Mouse (Mus musculus) neural tube, embryonic 13.5 days (tissue): ENCODE results near the gene Pts. TPM values are rescaled to one million over a fixed set of nuclear protein-coding genes. Genes with fewer than 3 reads are reported as not detected.

ENCODE experiments used
- ATAC-seq: fragments of 200-750 bp; cut with Nextera tagmentation; 2 replicates; pipeline ENCODE4 v1.8.0; 2017; ENCODE audit warnings: low read depth, mild to moderate bottlenecking, moderate TSS enrichment, moderate library complexity
- H3K27ac ChIP-seq: fragments of 300-500 bp; sonication (generic); replicated peaks from 2 replicates; pipeline ENCODE4 v1.5.1; 2015; ENCODE audit warnings: moderate library complexity, mild to moderate bottlenecking, inconsistent platforms
- H3K27me3 ChIP-seq: fragments of 300-500 bp; sonication (generic); 2 replicates; pipeline ENCODE4 v1.6.1; 2015; ENCODE audit warnings: mild to moderate bottlenecking, inconsistent platforms
- H3K36me3 ChIP-seq: fragments of 300-500 bp; sonication (generic); 2 replicates; pipeline ENCODE4 v1.6.1; 2015; ENCODE audit warnings: mild to moderate bottlenecking, inconsistent platforms
- H3K4me1 ChIP-seq: fragments of 300-500 bp; sonication (generic); replicated peaks from 2 replicates; pipeline ENCODE4 v1.6.1; 2015; ENCODE audit warnings: inconsistent platforms
- H3K4me2 ChIP-seq: fragments of 300-500 bp; sonication (generic); 2 replicates; pipeline ENCODE4 v1.6.1; 2015; ENCODE audit warnings: inconsistent platforms, mild to moderate bottlenecking, moderate library complexity
- H3K4me3 ChIP-seq: fragments of 300-500 bp; sonication (generic); 2 replicates; pipeline ENCODE4 v1.5.1; 2015; ENCODE audit warnings: mild to moderate bottlenecking, inconsistent platforms
- H3K9ac ChIP-seq: fragments of 300-500 bp; sonication (generic); 2 replicates; pipeline ENCODE4 v1.6.1; 2015; ENCODE audit warnings: moderate library complexity, mild to moderate bottlenecking, inconsistent platforms
- H3K9me3 ChIP-seq: fragments of 300-500 bp; sonication (generic); 2 replicates; pipeline ENCODE4 v1.6.1; 2016; ENCODE audit warnings: inconsistent platforms
- WGBS: fragments of 180-500 bp; shearing (Covaris S2); methylation state at CpG from one replicate; pipeline ENCODE4 v1.1.7; 2015; 5-methylcytosine and 5-hydroxymethylcytosine counted together
- polyA plus RNA-seq: library from polyadenylated mRNA; unstranded; fragments of >200 nt; fragmentation: Nextera tagmentation; extraction: Ambion mirVana; gene quantifications from 2 replicates; pipeline ENCODE4 v1.2.1, GENCODE M21; 2015

Pts gene
- polyA plus RNA-seq, result 104 and 128 TPM in 2 replicates

GRCm38 (mm10) chr9:50528293-50528892, at the start of gene Pts:
TSS of gene Pts (minus strand) at chr9:50528724.
- WGBS, result under 1% methylated on average over 54 of the region's 54 CpGs
- H3K9me3 ChIP-seq, result no peaks in the 10 kb centered on the region
- peak within 1 kb of the TSS; percentile 80 for H3K27ac ChIP-seq
- peaks cover 17% of the 10 kb centered on the region for H3K4me1 ChIP-seq
- peak within 1 kb of the TSS; percentile 62 for H3K4me3 ChIP-seq
- peak; percentile 99 for ATAC-seq
- peak within 1 kb of the TSS; percentile 68 for H3K4me2 ChIP-seq
- peaks cover 9% of the 10 kb centered on the region; the same call in 1 of the 2 replicates for H3K36me3 ChIP-seq
- H3K27me3 ChIP-seq, result no peaks in the 10 kb centered on the region
- peak within 1 kb of the TSS; percentile 75 for H3K9ac ChIP-seq

GRCm38 (mm10) chr9:50569599-50570525, 41.3 kb upstream of the Pts start:
- Histone ChIP-seq H3K4me3 (no peak overlapping the region), H3K4me2 (no peak overlapping the region), H3K27me3 (no peaks in the 10 kb centered on the region), H3K4me1 (no peaks in the 10 kb centered on the region), H3K9me3 (no peaks in the 10 kb centered on the region), H3K9ac (no peak overlapping the region), H3K27ac (no peak overlapping the region), H3K36me3 (no peaks in the 10 kb centered on the region)
- no peak for ATAC-seq
- 81% methylated on average over 10 of the region's 10 CpGs for WGBS

GRCm38 (mm10) chr9:50567881-50568280, 39.4 kb upstream of the Pts start:
- Histone ChIP-seq H3K36me3 (no peaks in the 10 kb centered on the region), H3K27ac (no peak overlapping the region), H3K9ac (no peak overlapping the region), H3K27me3 (no peaks in the 10 kb centered on the region), H3K4me3 (no peak overlapping the region), H3K9me3 (no peaks in the 10 kb centered on the region), H3K4me2 (no peak overlapping the region), H3K4me1 (no peaks in the 10 kb centered on the region)
- 91% methylated on average over 2 of the region's 2 CpGs for WGBS
- ATAC-seq, result no peak

DNA sequence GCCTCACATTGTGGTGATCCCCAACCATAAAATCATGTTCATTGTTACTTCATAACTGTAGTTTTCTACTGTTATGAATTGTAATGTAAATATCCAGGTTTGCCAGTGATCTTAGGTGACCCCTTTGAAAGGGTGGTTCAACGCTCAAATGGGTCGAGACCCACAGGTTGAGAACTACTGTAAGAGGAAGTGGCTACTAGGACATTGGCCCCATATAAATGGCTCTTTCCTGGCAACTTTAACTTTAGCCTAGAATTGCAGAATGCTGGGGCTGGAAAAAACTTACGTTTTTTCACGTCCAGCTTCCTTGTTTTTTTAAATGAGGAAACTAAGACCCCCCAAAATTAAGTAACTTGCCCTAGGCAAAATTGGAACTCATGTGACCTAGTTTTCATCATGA, 38.8 kb upstream of the Pts start:
- Histone ChIP-seq H3K4me2 (no peak overlapping the region), H3K4me1 (no peaks in the 10 kb centered on the region), H3K4me3 (no peak overlapping the region), H3K36me3 (no peaks in the 10 kb centered on the region), H3K27ac (no peak overlapping the region), H3K9me3 (no peaks in the 10 kb centered on the region), H3K27me3 (no peaks in the 10 kb centered on the region), H3K9ac (no peak overlapping the region)
- 92% methylated on average over 4 of the region's 4 CpGs for WGBS
- no peak for ATAC-seq

GRCm38 (mm10) chr9:50565940-50566339, 37.4 kb upstream of the Pts start:
- WGBS, result 82% methylated on average over 4 of the region's 4 CpGs
- no peaks in the 10 kb centered on the region for H3K36me3 ChIP-seq
- H3K27ac ChIP-seq, result no peak overlapping the region
- no peak overlapping the region for H3K9ac ChIP-seq
- no peak overlapping the region for H3K4me2 ChIP-seq
- no peak for ATAC-seq
- no peaks in the 10 kb centered on the region for H3K4me1 ChIP-seq
- 0 out of 2 replicates have a peak, but pooled peaks cover 5% of the 10 kb centered on the region for H3K9me3 ChIP-seq
- no peaks in the 10 kb centered on the region for H3K27me3 ChIP-seq
- no peak overlapping the region for H3K4me3 ChIP-seq

GRCm38 (mm10) chr9:50565173-50565572, 36.6 kb upstream of the Pts start:
- Histone ChIP-seq H3K4me1 (no peaks in the 10 kb centered on the region), H3K27me3 (no peaks in the 10 kb centered on the region), H3K9me3 (0 out of 2 replicates have a peak, but pooled peaks cover 5% of the 10 kb centered on the region), H3K4me3 (no peak overlapping the region), H3K27ac (no peak overlapping the region), H3K4me2 (no peak overlapping the region), H3K9ac (no peak overlapping the region), H3K36me3 (no peaks in the 10 kb centered on the region)
- no peak for ATAC-seq
- WGBS, result 81% methylated on average over 7 of the region's 7 CpGs

GRCm38 (mm10) chr9:50561918-50562360, 33.4 kb upstream of the Pts start:
- Histone ChIP-seq H3K9me3 (0 out of 2 replicates have a peak, but pooled peaks cover 5% of the 10 kb centered on the region), H3K4me1 (no peaks in the 10 kb centered on the region)
- WGBS, result 90% methylated on average over 2 of the region's 2 CpGs

DNA sequence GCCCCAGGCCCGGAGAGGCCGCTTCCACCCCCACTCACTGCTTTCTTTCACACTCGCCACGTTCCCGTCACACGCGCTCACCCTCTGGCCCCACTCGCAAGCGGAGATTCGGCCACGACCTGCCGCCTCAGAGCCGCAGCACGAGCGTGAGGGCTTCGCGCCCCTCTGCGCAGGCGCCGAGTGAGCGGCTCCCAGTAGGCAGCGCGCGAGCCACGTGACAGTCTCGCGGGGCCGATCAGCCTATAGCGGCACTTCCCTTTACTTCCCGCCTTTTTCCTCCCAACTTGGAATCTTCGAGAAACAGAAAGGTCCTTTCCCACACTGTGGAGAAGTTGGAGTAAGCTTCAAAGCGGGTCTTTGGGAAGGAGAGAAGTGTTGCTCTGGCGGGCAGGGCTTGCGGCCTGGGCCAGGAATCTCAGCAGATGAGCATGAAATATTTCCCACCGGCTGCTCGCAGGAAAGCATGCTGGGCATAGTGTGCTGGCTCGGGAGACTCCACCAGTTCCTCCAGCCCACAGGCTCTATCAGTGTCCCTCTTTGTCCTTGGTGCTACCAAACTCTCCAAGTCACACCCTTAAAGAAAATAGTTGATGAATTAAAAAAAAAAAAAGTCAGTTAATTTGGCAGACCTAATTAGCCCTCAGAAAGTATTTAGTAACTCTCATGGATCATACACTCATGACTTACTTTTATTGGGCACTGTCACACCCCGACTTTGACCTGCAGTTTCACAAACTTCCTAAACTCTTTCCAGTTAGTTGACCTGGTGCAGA, 32.8 kb upstream of the Pts start, which contains the start of gene Tex12:
Gene Tex12, minus strand, starts transcription at position 181 of the 773 bp plus-strand sequence.
- Histone ChIP-seq H3K4me1 (no peaks in the 10 kb centered on the region), H3K27me3 (no peaks in the 10 kb centered on the region), H3K27ac (no peak within 1 kb of the TSS), H3K4me3 (no peak within 1 kb of the TSS), H3K36me3 (no peaks in the 10 kb centered on the region), H3K4me2 (no peak within 1 kb of the TSS), H3K9me3 (0 out of 2 replicates have a peak, but pooled peaks cover 5% of the 10 kb centered on the region), H3K9ac (no peak within 1 kb of the TSS)
- WGBS, result 87% methylated on average over 38 of the region's 38 CpGs
- ATAC-seq, result no peak

More at GRCm38 (mm10) chr9:50561918-50562360, 33.4 kb upstream of the Pts start:
- Histone ChIP-seq H3K27ac (no peak overlapping the region), H3K36me3 (no peaks in the 10 kb centered on the region), H3K4me2 (no peak overlapping the region), H3K27me3 (no peaks in the 10 kb centered on the region), H3K4me3 (no peak overlapping the region), H3K9ac (no peak overlapping the region)
- ATAC-seq, result no peak

- Histone ChIP-seq H3K27me3 (no peaks in the 10 kb centered on the region), H3K4me1 (peaks cover 19% of the 10 kb centered on the region), H3K36me3 (no peaks in the 10 kb centered on the region), H3K9me3 (no peaks in the 10 kb centered on the region), H3K27ac (peak within 1 kb of the TSS; percentile 87), H3K4me2 (peak within 1 kb of the TSS; percentile 53), H3K9ac (peak within 1 kb of the TSS; percentile 60), H3K4me3 (peak within 1 kb of the TSS; percentile 32)
- 3% methylated on average over 2 of the region's 2 CpGs for WGBS
- ATAC-seq, result peak; percentile 56; the same call in 1 of the 2 replicates
Observed at GRCm38 (mm10) chr9:50555094-50555446, 26.5 kb upstream of the Pts start, which contains the start of gene Bco2. TSS of gene Bco2 (minus strand) at chr9:50555181.

DNA sequence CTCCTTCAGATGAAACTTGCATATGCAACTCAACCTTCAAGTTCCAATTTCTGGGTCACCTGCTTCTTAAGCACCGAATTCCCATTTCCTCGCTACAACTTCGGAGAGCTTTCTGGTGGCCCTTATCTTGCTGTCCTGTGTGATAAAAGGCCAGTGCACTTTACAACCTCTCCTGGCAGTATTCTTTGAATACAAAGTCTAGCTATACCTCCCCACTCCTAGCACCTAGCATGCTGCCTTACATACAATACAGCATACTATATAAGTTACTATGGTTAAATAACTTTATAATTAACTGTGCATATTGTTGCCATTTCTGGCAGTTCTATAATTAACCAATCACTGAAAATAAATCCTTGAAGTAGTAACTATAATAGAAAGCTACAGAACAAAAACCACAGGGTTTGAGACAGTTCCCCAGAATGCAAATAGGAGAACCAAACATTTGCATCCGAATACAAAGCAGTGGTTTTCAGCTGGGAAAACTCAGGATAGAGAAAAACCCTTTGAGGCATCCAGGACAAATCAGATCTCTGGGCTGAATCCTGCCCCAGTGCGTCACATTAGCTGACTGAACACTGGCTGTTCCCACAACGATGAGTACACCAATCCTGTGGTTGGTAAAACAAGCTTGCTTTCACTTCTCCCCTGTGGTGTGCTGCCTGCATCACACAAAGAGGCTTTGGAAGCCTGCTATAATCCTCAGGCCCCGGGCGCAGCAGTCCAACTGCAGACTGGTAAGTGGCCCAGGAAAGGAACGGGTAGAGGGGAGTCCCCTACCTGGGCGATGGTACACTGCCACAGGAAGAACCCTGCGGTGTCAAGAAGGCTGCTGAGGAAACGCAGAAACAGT, 25.9 kb upstream of the Pts start, which contains the start of gene Il18:
Gene Il18, plus strand, starts transcription at position 587 of the 853 bp plus-strand sequence.
- H3K27me3 ChIP-seq, result no peaks in the 10 kb centered on the region
- peaks cover 19% of the 10 kb centered on the region for H3K4me1 ChIP-seq
- no peaks in the 10 kb centered on the region for H3K9me3 ChIP-seq
- H3K9ac ChIP-seq, result peak within 1 kb of the TSS; percentile 60
- ATAC-seq, result peak; percentile 96
- WGBS, result 18% methylated on average over 12 of the region's 12 CpGs
- H3K4me2 ChIP-seq, result peak within 1 kb of the TSS; percentile 53
- peak within 1 kb of the TSS; percentile 32 for H3K4me3 ChIP-seq
- no peaks in the 10 kb centered on the region for H3K36me3 ChIP-seq
- H3K27ac ChIP-seq, result peak within 1 kb of the TSS; percentile 87

GRCm38 (mm10) chr9:50553547-50553946, 25.0 kb upstream of the Pts start:
- no peak overlapping the region for H3K9ac ChIP-seq
- no peak overlapping the region for H3K27ac ChIP-seq
- H3K4me2 ChIP-seq, result no peak overlapping the region
- H3K9me3 ChIP-seq, result no peaks in the 10 kb centered on the region
- no peak overlapping the region for H3K4me3 ChIP-seq
- no peaks in the 10 kb centered on the region for H3K36me3 ChIP-seq
- no peaks in the 10 kb centered on the region for H3K27me3 ChIP-seq
- H3K4me1 ChIP-seq, result peaks cover 19% of the 10 kb centered on the region
- no peak for ATAC-seq
- WGBS, result 76% methylated on average over 2 of the region's 2 CpGs
